Mouse (Mus musculus): ENCODE results near the gene Mrps27. TPM values are rescaled to one million over a fixed set of nuclear protein-coding genes. Genes with fewer than 3 reads are reported as not detected.

Gene Mrps27
- polyA plus RNA-seq, 1 experiment = 14.7 TPM

DNA sequence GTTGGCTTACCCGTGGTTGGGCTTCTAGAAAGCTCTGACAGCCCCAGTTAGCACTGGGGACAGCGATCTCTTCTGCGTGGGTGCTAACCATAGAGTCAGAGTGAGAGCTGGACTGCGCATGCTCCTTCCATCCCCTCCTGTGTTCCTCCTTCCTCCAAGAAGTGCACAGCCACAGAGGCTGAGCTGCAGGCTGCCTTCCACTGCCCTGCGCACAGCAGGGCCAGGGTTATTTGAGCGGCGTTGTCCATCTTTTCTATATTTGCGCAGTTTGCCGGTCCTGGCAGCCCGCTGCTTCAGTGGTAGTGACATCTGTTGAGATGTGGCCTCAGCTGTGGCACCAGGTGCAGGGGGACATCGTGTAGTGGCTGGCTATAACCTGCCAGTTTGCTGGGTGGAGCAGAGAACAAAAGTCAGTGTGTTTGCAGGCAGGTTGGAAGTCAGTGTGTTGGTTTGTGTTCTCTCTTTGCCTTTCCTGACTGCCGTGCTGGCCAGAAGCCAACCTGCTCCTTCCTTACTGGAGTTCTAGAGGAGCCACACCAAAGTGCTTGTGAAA lies 53.6 kb downstream of the Mrps27 start:
- Histone ChIP-seq H3K4me1 (ENCODE audit: control insufficient read depth, insufficient read depth, low read length) (no peaks in the 10 kb centered on the region; the same call in 1 of the 2 replicates), H3K4me3 (replicated peaks; ENCODE audit: control insufficient read depth, low read depth, low read length) (no peak overlapping the region), H3K27ac (ENCODE audit: control insufficient read depth, insufficient read depth, low read depth, low read length, poor library complexity) (no peak overlapping the region)
- 82% methylated on average over 12 of the region's 12 CpGs for WGBS
- TF ChIP-seq CTCF (IDR thresholded peaks at IDR 0.05; ENCODE audit: control insufficient read depth, insufficient read depth, low read length) (no peak), POLR2A (IDR thresholded peaks at IDR 0.05; ENCODE audit: borderline replicate concordance, control insufficient read depth, low read depth, low read length) (no peak)

DNA sequence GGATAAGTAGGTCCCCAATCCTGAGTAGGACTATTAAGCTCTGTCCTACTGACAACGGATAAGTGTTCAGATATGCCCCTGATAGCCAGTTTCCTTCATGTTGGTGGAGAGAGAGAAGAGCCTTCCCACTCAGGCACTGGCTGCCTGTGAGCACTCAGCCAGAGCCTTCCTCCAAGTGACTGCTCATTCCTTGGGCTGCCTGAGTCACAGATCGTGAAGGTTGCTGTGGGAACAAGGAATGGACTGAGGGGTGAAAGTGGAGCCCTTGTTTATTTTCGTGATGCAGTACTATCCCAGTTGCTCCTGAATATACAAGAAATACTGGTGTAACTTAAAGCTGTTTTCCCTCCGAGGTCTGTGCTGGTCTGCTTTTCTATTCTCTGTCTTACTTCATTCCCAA lies 54.8 kb downstream of the Mrps27 start:
- 81% methylated on average over 4 of the region's 4 CpGs for WGBS
- Histone ChIP-seq H3K27ac (ENCODE audit: control insufficient read depth, insufficient read depth, low read depth, low read length, poor library complexity) (no peak overlapping the region), H3K4me1 (ENCODE audit: control insufficient read depth, insufficient read depth, low read length) (no peaks in the 10 kb centered on the region; the same call in 1 of the 2 replicates), H3K4me3 (replicated peaks; ENCODE audit: control insufficient read depth, low read depth, low read length) (no peak overlapping the region)
- TF ChIP-seq POLR2A (IDR thresholded peaks at IDR 0.05; ENCODE audit: borderline replicate concordance, control insufficient read depth, low read depth, low read length) (no peak), CTCF (IDR thresholded peaks at IDR 0.05; ENCODE audit: control insufficient read depth, insufficient read depth, low read length) (no peak)

DNA sequence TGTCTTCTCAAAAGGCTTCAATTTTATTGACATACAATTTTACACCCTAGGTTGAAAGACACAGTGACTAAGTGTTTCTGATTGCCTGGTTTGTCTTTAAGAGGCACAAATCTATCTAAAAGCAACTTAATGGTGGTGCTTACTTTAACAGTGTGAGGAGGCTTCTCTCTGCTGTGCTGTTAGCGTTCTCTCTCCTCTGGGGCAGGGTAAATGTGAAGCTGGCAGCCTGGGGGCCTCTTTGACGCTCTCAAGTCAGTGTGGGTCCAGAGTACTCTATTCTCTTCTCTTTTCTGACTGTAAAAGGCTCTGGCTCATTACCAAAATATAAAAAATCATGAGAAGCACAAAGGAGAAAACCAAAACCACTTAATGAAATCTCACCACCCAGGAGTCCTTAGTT lies 64.6 kb downstream of the Mrps27 start:
- H3K4me1 ChIP-seq (ENCODE audit: control insufficient read depth, insufficient read depth, low read length) = no peaks in the 10 kb centered on the region
- TF ChIP-seq CTCF (IDR thresholded peaks at IDR 0.05; ENCODE audit: control insufficient read depth, insufficient read depth, low read length) (no peak), POLR2A (IDR thresholded peaks at IDR 0.05; ENCODE audit: borderline replicate concordance, control insufficient read depth, low read depth, low read length) (no peak)
- H3K4me3 ChIP-seq (replicated peaks; ENCODE audit: control insufficient read depth, low read depth, low read length) = no peak overlapping the region
- no peak overlapping the region for H3K27ac ChIP-seq (ENCODE audit: control insufficient read depth, insufficient read depth, low read depth, low read length, poor library complexity)
- 90% methylated on average over 2 of the region's 2 CpGs for WGBS

DNA sequence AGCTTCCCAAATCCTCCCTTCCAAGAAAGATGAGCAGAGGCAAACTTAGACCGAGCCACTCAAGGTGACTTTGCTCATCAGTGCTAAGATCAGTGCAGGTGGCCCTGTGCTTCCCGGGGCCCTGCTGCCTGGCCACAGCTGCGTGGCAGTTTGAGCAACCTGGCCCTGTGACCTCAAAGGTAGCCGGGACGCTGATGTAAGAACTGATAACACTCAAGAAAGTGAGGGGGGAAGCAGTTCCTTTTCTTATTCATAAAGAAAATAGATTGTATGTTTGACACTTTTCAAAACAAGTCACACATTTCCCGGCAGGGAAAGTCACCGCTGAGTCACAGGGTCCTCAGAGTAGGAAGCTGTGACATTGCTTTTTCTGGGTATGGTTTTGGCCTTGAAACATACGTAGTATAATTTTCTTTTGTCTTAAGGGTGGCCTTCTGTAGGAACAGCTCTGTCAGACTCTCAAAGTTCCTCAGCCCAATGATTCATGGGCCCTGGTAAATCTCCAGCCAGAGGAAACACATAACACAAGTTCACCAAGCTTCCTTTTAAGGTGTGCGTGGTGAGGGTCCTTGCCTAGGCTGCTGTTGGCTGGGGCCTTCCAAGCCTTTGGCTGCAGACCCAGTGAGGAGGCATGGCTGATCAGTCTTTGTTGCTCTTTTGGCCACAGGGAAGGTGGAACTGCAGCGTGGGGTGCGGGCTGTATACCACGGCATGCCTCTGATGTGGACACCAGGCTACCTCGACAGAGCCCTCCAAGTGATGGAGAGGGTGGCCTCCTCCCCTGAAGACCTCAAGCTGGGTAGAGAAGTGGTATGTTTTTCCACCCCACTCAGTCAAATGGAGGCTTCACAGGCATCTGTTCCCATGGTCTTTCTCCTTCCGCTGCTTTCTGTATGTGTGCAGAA lies 66.3 kb downstream of the Mrps27 start:
- Histone ChIP-seq H3K27ac (ENCODE audit: control insufficient read depth, insufficient read depth, low read depth, low read length, poor library complexity) (no peak overlapping the region), H3K4me3 (replicated peaks; ENCODE audit: control insufficient read depth, low read depth, low read length) (no peak overlapping the region), H3K4me1 (ENCODE audit: control insufficient read depth, insufficient read depth, low read length) (no peaks in the 10 kb centered on the region)
- WGBS = 57% methylated on average over 14 of the region's 14 CpGs
- TF ChIP-seq CTCF (IDR thresholded peaks at IDR 0.05; ENCODE audit: control insufficient read depth, insufficient read depth, low read length) = no peak
- no peak for TF ChIP-seq POLR2A (IDR thresholded peaks at IDR 0.05; ENCODE audit: borderline replicate concordance, control insufficient read depth, low read depth, low read length)

DNA sequence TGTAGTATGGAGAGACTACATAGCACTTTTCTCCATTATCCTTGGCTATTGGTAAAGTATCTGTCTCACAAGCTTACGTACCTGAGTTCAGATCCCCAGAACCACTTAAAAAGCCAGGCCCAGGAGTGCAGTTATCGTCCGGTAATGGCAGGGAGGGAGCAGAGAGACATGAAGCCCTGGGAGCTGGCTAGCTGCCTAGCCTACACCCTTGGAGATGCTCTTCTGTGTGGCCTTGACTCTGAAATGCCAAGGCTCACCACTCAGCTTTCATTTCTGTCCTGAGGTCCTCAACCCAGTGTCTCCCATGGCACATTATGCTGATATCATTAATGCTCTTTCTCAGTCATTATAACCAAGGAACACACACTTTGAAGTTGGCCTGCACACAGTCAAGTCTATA lies 67.2 kb downstream of the Mrps27 start:
- 92% methylated on average over 3 of the region's 3 CpGs for WGBS
- H3K27ac ChIP-seq (ENCODE audit: control insufficient read depth, insufficient read depth, low read depth, low read length, poor library complexity) = no peak overlapping the region
- no peak overlapping the region for H3K4me3 ChIP-seq (replicated peaks; ENCODE audit: control insufficient read depth, low read depth, low read length)
- no peaks in the 10 kb centered on the region for H3K4me1 ChIP-seq (ENCODE audit: control insufficient read depth, insufficient read depth, low read length)
- no peak for TF ChIP-seq CTCF (IDR thresholded peaks at IDR 0.05; ENCODE audit: control insufficient read depth, insufficient read depth, low read length)
- no peak for TF ChIP-seq POLR2A (IDR thresholded peaks at IDR 0.05; ENCODE audit: borderline replicate concordance, control insufficient read depth, low read depth, low read length)

DNA sequence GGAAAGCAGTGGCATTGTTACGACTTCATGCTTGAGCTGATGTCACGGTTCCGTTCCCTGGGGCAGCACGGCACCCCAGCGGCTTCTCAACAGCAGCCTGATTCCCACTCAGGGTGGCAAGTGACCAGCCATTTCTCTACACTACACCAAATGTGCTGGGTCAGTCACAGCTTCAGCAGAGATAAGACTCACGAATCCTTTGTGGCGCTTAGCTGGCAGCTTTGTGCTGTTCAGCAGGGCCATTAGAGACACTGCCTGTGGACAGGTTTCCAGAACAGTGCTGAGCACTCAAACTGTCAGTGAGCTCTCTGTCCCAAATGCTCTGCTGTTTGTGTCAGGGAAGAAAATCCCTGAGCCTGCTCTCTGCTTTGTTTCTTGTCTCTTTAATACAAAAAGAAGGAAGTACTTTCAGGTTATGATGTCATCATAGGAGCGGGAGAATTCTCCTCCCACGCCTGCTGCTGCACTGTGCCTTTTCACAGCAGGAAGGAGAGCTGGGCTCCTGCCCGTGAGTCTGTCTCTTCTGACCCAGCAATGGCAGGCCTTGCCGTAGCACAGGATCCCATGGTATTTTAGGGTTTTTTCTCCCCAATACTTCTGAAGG lies 68.0 kb downstream of the Mrps27 start:
- 57% methylated on average over 11 of the region's 11 CpGs for whole genome bisulfite sequencing
- TF ChIP-seq POLR2A (IDR thresholded peaks at IDR 0.05; ENCODE audit: borderline replicate concordance, control insufficient read depth, low read depth, low read length) (no peak), CTCF (IDR thresholded peaks at IDR 0.05; ENCODE audit: control insufficient read depth, insufficient read depth, low read length) (no peak)
- Histone ChIP-seq H3K27ac (ENCODE audit: control insufficient read depth, insufficient read depth, low read depth, low read length, poor library complexity) (no peak overlapping the region), H3K4me1 (ENCODE audit: control insufficient read depth, insufficient read depth, low read length) (no peaks in the 10 kb centered on the region), H3K4me3 (replicated peaks; ENCODE audit: control insufficient read depth, low read depth, low read length) (no peak overlapping the region)

DNA sequence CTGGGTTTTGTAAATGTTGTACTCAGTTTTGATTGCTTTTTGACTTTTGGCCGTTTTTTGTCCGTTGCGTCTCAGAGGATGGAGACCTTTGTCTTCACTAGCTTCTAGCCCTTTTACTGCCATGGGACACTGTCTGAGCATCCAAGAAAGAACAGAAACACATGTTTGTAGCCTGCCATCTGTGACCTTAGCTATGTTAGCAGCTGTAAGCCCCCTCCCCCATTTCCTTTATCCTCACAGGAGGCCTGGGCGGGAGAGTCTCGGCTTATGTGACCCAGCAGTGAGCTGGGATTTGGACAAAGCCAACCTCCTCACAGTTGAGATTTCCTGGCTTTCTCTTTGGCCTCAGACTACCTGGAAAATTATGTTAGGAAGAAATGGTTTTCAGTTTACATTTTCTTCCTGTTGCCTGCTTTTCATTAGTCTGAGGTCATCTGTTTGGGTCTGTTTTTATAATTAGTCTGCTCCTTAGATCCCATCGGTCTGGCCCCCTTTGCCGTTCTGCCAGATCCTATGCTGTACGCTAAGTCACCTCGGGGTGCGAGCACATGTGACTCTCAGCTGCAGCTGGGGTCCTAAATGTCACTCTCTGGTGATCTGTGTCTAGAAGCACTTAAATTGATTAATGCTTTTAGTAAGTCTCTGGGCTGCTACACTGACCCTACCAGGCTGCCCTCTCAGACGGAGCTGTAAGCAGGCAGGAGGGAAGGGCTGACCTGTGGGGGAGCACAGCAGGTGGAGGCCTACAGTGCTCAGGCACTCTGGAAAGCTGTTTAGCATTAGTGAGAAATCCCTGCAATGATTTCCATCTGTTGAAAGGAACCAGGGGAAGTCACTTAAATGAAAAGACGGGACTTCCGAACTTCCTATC lies 69.1 kb downstream of the Mrps27 start:
- WGBS = 90% methylated on average over 13 of the region's 13 CpGs
- no peak overlapping the region for H3K27ac ChIP-seq (ENCODE audit: control insufficient read depth, insufficient read depth, low read depth, low read length, poor library complexity)
- no peak overlapping the region for H3K4me3 ChIP-seq (replicated peaks; ENCODE audit: control insufficient read depth, low read depth, low read length)
- no peaks in the 10 kb centered on the region for H3K4me1 ChIP-seq (ENCODE audit: control insufficient read depth, insufficient read depth, low read length)
- no peak for TF ChIP-seq CTCF (IDR thresholded peaks at IDR 0.05; ENCODE audit: control insufficient read depth, insufficient read depth, low read length)
- no peak for TF ChIP-seq POLR2A (IDR thresholded peaks at IDR 0.05; ENCODE audit: borderline replicate concordance, control insufficient read depth, low read depth, low read length)

All from bone marrow, adult 2 months (tissue).